Mouse (Mus musculus) MEL (cell line): ENCODE measurements around the gene Nanog.

ENCODE experiments used
- CTCF ChIP-seq, 3 experiments: IDR thresholded peaks in 2 of 3; conservative IDR thresholded peaks in 1 of 3; 2 replicates each; pipeline ENCODE4 v1.5.1; 2011 to 2012; ENCODE audit warnings: low read length in 3 of 3, low read depth in 2 of 3, mild to moderate bottlenecking in 2 of 3, improper control_type of control experiment in 1 of 3, inconsistent platforms in 1 of 3, mixed read lengths in 1 of 3, moderate library complexity in 1 of 3; ENCODE audit not compliant: control insufficient read depth in 1 of 3, insufficient read depth in 1 of 3, poor library complexity in 1 of 3, severe bottlenecking in 1 of 3
- GATA1 ChIP-seq: IDR thresholded peaks from 2 replicates; pipeline ENCODE4 v1.6.1; 2011; ENCODE audit warnings: low read depth, low read length, improper control_type of control experiment
- MXI1 ChIP-seq: IDR thresholded peaks from 2 replicates; pipeline ENCODE4 v1.6.1; 2011; ENCODE audit warnings: mild to moderate bottlenecking, low read depth, low read length, improper control_type of control experiment
- NRF1 ChIP-seq: IDR thresholded peaks from 2 replicates; pipeline ENCODE4 v1.6.1; 2014; ENCODE audit warnings: low read depth, mild to moderate bottlenecking, inconsistent platforms, low read length, improper control_type of control experiment, moderate library complexity; ENCODE audit not compliant: poor library complexity, insufficient read depth, severe bottlenecking
- POLR2A ChIP-seq, 2 experiments: IDR thresholded peaks; 2 replicates each; pipeline ENCODE4 v1.6.1; 2011 to 2012; ENCODE audit warnings: low read length in 2 of 2, mild to moderate bottlenecking in 2 of 2, control low read depth in 1 of 2, improper control_type of control experiment in 1 of 2, low read depth in 1 of 2, moderate library complexity in 1 of 2; ENCODE audit not compliant: control insufficient read depth in 1 of 2, insufficient read depth in 1 of 2, poor library complexity in 1 of 2
- RCOR1 ChIP-seq: IDR thresholded peaks from 2 replicates; pipeline ENCODE4 v1.6.1; 2012; ENCODE audit warnings: low read depth, mild to moderate bottlenecking, inconsistent platforms, low read length, improper control_type of control experiment
- SMC3 ChIP-seq: IDR thresholded peaks from 2 replicates; pipeline ENCODE4 v1.6.1; 2011; ENCODE audit warnings: low read depth, low read length, improper control_type of control experiment
- USF1 ChIP-seq: IDR thresholded peaks from 2 replicates; pipeline ENCODE4 v1.6.1; 2014; ENCODE audit warnings: low read depth, mild to moderate bottlenecking, inconsistent platforms, low read length, improper control_type of control experiment, moderate library complexity

DNA sequence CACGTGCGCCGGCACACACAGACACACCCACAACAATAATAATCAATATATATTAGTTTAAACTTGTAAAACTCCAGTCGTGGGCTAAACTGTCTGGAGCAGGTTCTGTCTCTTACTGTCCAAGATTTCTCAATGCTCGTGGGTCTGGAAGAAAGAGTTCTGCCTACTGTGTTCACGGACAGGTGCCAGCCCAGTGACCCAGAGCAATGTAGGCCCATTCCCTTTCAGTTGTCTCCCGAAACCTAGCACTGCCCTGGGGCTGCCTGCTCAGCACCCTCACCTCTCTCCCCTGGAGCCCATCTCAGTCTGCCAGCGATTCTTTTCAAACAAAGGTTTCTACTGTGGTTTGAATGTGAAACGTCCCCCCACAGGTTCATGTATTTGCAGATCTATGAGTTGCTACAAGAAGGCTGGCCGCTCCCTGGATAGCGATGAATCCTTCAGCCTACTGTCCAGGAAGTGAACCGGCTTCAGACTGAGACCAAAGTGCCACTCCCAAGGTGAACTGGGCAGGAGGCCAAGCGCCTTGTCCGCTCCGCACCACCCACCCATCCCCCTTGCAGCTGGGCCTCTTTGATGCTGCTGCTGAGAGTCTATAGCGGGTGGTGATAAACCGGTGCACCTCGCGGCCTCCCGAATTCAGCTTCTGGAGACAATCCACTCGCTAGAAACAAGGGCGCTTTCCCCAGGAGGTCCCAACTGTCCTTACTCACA, 44.6 kb upstream of the Nanog start:
- TF ChIP-seq MXI1 (no peak), USF1 (no peak), SMC3 (no peak), NRF1 (no peak), CTCF (IDR thresholded peaks at IDR 0.05 in 2 of 3, conservative IDR thresholded peaks at IDR 0.05 in 1 of 3; ENCODE audit: control insufficient read depth in 1 of 3, insufficient read depth in 1 of 3, low read depth in 2 of 3, low read length in 3 of 3, poor library complexity in 1 of 3, severe bottlenecking in 1 of 3) (no peak), RCOR1 (no peak), GATA1 (no peak), POLR2A (IDR thresholded peaks at IDR 0.05; ENCODE audit: control insufficient read depth in 1 of 2, insufficient read depth in 1 of 2, low read depth in 1 of 2, low read length in 2 of 2, poor library complexity in 1 of 2) (no peak)
